Mouse (Mus musculus) testis, adult 2 months (tissue): ENCODE data around the gene Abr. TPM values are rescaled to one million over a fixed set of nuclear protein-coding genes. Genes with fewer than 3 reads are reported as not detected.

Experiments
- H3K27ac ChIP-seq: fragments of 200-500 bp; 2 replicates; pipeline ENCODE4 v1.5.1; 2012; ENCODE audit warnings: low read depth, low read length; ENCODE audit not compliant: control insufficient read depth, insufficient read depth
- H3K27me3 ChIP-seq: fragments of 200-500 bp; 2 replicates; pipeline ENCODE4 v1.6.1; 2012; ENCODE audit warnings: mild to moderate bottlenecking, low read length, moderate library complexity; ENCODE audit not compliant: control insufficient read depth, insufficient read depth
- H3K36me3 ChIP-seq: fragments of 200-500 bp; 2 replicates; pipeline ENCODE4 v1.6.1; 2012; ENCODE audit warnings: mild to moderate bottlenecking, low read length; ENCODE audit not compliant: control insufficient read depth, insufficient read depth
- H3K4me1 ChIP-seq: fragments of 200-500 bp; 2 replicates; pipeline ENCODE4 v1.6.1; 2012; ENCODE audit warnings: low read length; ENCODE audit not compliant: control insufficient read depth, insufficient read depth
- H3K4me3 ChIP-seq: fragments of 200-500 bp; 2 replicates; pipeline ENCODE4 v1.5.1; 2012; ENCODE audit warnings: low read depth, mild to moderate bottlenecking, low read length, moderate library complexity, mixed read lengths; ENCODE audit not compliant: control insufficient read depth
- CTCF ChIP-seq: fragments of 200-500 bp; IDR thresholded peaks from 2 replicates; pipeline ENCODE4 v1.5.1; 2012; ENCODE audit warnings: low read depth, mild to moderate bottlenecking, inconsistent platforms, low read length, moderate library complexity; ENCODE audit not compliant: control insufficient read depth, insufficient read depth, insufficient replicate concordance
- POLR2A ChIP-seq: fragments of 200-500 bp; IDR thresholded peaks from 2 replicates; pipeline ENCODE4 v1.6.1; 2012; ENCODE audit warnings: low read depth, mild to moderate bottlenecking, inconsistent platforms, low read length, moderate library complexity; ENCODE audit not compliant: control insufficient read depth
- polyA plus RNA-seq: library from polyadenylated mRNA; depleted of rRNA; stranded (reverse); fragments of >200 nt; gene quantifications from 2 replicates; pipeline ENCODE4 v1.2.3, GENCODE M21; 2012

The Abr gene
- polyA plus RNA-seq, 1 experiment, result 6.6 TPM

GRCm38 (mm10) chr11:76599219-76599618 lies 22.9 kb downstream of the Abr start:
- TF ChIP-seq POLR2A (no peak), CTCF (no peak)
- no peaks in the 10 kb centered on the region for H3K27me3 ChIP-seq
- H3K4me3 ChIP-seq, result no peak overlapping the region
- no peaks in the 10 kb centered on the region for H3K36me3 ChIP-seq
- H3K4me1 ChIP-seq, result no peaks in the 10 kb centered on the region
- H3K27ac ChIP-seq, result no peak overlapping the region

GRCm38 (mm10) chr11:76598757-76599156 lies 23.4 kb downstream of the Abr start:
- Histone ChIP-seq H3K4me1 (no peaks in the 10 kb centered on the region), H3K27me3 (no peaks in the 10 kb centered on the region), H3K4me3 (no peak overlapping the region), H3K27ac (no peak overlapping the region), H3K36me3 (no peaks in the 10 kb centered on the region)
- TF ChIP-seq CTCF (no peak), POLR2A (no peak)

DNA sequence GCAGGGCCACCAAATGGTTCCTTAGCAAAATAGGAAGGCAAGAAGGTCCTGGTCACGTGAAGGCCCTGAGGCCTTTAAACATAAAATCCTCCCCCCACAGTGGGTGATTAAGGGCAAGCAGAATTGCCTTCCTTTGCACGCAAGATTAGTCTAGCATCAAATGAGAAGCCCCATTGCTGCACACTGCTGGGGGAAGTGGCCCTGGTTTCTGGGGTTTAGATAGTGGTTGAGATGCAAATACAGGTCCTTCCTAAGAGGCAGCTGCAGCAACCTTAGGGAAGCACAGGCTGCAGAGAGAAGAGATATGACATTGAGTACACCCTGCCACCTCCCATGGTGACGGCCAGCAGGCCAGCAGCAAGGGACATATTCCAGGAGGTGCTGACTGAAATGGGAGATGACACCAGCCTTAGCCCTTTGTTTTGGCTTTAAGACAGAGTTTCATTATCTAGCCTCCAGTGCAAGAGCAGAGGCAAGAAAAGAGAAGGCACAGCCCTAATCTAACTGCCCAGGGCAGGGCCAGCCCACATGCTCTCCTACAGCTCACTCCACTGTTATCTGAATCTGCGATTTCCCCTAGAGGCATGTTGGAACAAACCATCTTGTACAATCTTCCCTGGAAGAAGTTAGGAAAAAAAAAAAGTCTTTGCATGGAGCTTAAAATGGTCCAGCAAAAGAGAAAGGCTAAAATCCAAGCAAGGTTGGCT lies 28.3 kb downstream of the Abr start:
- Histone ChIP-seq H3K27me3 (no peaks in the 10 kb centered on the region), H3K4me3 (no peak overlapping the region), H3K27ac (no peak overlapping the region), H3K4me1 (no peaks in the 10 kb centered on the region), H3K36me3 (no peaks in the 10 kb centered on the region)
- no peak for TF ChIP-seq CTCF
- TF ChIP-seq POLR2A, result no peak

DNA sequence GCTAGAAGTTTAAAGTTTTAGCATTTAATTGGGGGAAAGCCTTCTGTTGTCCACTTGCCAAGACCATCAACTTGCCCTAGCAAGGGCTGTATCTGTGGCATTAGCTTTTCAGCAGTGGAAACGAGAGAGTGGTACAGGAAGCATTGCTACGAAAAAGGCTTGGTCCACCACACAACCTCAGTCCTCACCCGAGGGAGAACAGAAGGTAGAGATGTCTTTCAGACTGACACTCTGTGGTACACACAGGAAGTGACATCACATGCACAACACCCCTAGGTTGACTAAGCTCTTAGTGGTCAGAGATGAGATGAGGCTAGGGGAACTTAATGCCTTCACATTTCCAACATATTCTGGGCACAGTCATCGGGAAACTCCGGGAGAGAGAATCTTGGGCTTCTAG lies 32.4 kb downstream of the Abr start:
- no peak overlapping the region for H3K4me3 ChIP-seq
- no peaks in the 10 kb centered on the region for H3K27me3 ChIP-seq
- no peak overlapping the region for H3K27ac ChIP-seq

DNA sequence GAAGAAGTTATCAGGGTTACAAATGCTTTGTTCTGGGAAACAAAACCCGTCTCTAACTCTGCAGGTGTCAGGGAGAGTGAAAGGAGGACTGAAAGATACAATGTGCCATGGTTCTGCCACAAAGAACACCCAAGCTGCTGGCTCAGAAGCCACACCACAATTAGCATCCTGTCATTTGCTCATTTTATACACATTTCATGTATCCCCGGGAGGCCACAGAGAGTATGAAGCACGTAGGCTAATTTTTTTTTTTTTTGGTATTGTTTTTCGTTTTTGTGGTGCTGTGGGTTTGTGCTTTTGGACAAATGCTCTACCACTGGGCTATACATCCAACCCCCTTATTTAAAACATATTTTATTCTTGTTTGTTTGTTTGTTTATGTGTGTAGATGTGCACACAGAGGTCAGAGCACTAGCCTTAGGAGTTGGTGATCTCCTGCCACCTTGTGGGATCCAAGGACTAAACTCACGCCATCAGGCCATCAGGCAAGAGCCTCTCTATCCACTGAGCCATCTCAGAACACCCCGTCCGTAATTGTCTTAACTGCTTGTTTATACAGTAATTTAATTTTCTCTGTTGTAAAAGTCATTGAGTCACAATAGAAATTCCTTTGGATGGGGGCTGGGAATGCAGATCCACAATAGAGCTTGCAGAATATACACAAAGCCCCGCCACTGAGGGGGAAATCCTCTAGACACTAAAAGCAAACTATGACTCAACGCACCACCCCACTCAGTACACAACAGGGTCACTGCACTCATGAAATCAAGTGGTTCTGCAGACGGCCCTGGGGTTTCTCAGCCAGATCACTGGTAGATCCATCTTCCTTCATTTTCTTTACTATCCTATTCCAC lies 33.3 kb downstream of the Abr start:
- Histone ChIP-seq H3K27me3 (no peaks in the 10 kb centered on the region), H3K36me3 (no peaks in the 10 kb centered on the region), H3K4me3 (no peak overlapping the region), H3K27ac (no peak overlapping the region), H3K4me1 (no peaks in the 10 kb centered on the region)
- TF ChIP-seq POLR2A (no peak), CTCF (no peak)

More for the DNA sequence above, 32.4 kb downstream of the Abr start:
- H3K36me3 ChIP-seq, result no peaks in the 10 kb centered on the region
- no peaks in the 10 kb centered on the region for H3K4me1 ChIP-seq
- TF ChIP-seq POLR2A, result no peak
- TF ChIP-seq CTCF, result no peak

DNA sequence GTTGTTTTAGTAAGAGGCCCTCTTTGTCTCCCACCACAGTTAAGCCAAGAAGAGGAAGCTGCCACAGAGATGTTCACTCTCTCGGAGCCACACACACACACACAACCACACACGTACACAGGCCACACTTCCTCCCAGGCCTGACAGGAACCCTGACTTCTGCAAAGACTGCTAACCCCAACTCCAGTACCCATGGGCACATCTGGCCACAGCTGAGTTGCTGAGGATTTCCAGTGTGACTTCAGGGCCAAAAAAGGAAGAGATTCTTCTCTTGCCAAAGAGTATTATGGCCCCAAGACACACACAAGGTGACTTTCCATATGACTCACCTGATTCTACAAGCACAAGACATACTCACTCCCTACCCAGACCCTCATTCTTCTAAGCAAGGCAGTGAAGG lies 34.1 kb downstream of the Abr start:
- TF ChIP-seq CTCF (no peak), POLR2A (no peak)
- Histone ChIP-seq H3K4me1 (no peaks in the 10 kb centered on the region), H3K27ac (no peak overlapping the region), H3K27me3 (no peaks in the 10 kb centered on the region), H3K36me3 (no peaks in the 10 kb centered on the region), H3K4me3 (no peak overlapping the region)

DNA sequence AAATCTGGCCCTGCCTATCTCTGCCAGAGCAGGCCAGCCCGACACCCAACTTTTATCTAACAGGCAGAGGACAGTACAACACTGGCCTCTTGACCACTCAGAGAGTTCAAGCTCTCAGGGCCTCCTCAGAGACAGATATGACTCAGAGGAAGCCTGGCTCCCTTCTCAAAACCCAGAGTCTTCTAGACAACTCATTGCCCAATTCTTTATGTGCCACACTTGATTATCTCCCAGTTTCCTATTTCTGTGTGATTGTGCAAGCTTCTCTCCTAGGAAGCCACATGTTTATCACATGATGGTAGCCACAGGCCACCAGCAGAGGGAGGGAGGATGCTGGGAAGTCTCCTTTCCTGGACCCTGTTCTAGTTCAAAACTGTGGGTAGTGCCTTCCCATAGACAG lies 34.8 kb downstream of the Abr start:
- H3K27ac ChIP-seq, result no peak overlapping the region
- no peak for TF ChIP-seq POLR2A
- TF ChIP-seq CTCF, result no peak
- no peak overlapping the region for H3K4me3 ChIP-seq
- no peaks in the 10 kb centered on the region for H3K4me1 ChIP-seq
- H3K36me3 ChIP-seq, result no peaks in the 10 kb centered on the region
- no peaks in the 10 kb centered on the region for H3K27me3 ChIP-seq
